Mouse (Mus musculus): ENCODE data around the gene Prr15l. TPM values are rescaled to one million over a fixed set of nuclear protein-coding genes. Genes with fewer than 3 reads are reported as not detected.

Gene Prr15l
- polyA plus RNA-seq, 1 experiment from 2014 or later, result not detected

DNA sequence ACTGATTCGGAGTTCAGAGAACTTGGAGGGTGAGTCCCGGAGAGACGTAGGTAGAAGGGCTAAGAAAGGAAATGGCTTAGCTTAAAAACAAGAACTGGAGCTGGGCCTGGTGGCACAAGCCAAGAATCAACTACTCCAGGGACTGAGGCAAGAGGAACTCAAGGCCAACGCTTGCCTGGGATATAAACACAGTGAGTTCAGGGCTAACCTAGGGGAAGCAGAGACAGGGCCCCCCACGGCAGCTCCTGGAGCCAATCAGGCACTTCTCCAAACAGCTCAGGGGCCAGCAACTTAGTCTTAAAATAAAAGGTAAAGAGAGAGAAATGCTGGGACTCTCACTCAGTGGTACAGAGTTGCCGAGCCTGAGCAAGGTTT lies 10.5 kb downstream of the Prr15l start:
- 0 out of 2 replicates have a peak, but pooled peaks cover 8% of the 10 kb centered on the region for H3K36me3 ChIP-seq
- H3K4me3 ChIP-seq, result no peak overlapping the region
- H3K27me3 ChIP-seq, result peaks cover 4% of the 10 kb centered on the region; the same call in 1 of the 2 replicates
- peaks cover 10% of the 10 kb centered on the region for H3K4me1 ChIP-seq (replicated peaks)
- no peak overlapping the region for H3K27ac ChIP-seq (replicated peaks)
- H3K9me3 ChIP-seq, result no peaks in the 10 kb centered on the region
- no peak overlapping the region for H3K4me2 ChIP-seq
- WGBS, result 83% methylated on average over 6 of the region's 6 CpGs
- no peak for ATAC-seq (ENCODE audit: low read depth)
- H3K9ac ChIP-seq, result no peak overlapping the region

DNA sequence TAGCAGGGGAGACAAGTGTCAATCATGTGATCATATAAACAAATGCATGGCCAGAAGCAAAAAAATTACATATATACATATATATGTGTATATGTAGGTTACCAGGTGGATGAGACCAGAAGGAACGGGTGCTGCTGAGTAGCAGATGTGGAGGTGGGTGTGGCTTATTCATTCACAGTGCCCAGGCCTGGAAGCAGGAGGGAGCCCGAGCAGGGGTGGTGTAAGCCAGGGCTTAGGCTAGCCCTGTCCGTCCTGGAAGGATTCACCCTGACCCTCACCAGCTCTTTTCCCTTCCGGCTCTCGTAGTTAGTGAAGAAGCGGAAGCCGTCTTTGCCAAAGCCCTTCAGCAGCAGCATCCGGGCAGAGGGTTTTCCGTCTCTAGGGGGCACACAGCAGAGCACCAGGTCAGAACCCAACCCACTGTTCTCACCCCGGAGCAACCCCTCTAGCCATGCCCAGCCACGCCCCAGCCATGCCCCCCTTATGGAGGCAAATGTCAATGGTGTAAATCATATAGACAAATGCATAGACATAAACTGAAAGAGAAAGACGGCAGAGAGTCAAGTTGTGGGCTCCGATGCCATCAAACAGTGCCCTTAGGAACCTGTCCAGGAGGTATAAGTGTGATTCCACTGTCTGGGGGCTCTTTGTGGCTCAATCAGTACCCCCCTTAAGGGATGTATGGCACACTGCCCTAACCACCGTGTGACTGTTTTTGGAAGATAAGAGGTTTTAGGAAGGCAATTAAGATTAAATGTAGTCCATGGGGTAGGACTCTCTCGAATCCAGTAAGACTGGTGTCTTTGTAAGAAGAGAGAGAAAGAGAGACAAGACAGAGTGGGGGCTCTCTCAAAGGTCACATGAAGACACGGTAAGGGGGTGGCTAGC lies 12.9 kb downstream of the Prr15l start:
- H3K9ac ChIP-seq, result no peak overlapping the region
- no peak overlapping the region for H3K4me2 ChIP-seq
- 0 out of 2 replicates have a peak, but pooled peaks cover 8% of the 10 kb centered on the region for H3K36me3 ChIP-seq
- no peaks in the 10 kb centered on the region for H3K9me3 ChIP-seq
- WGBS, result 75% methylated on average over 16 of the region's 16 CpGs
- H3K27ac ChIP-seq (replicated peaks), result no peak overlapping the region
- peaks cover 4% of the 10 kb centered on the region; the same call in 1 of the 2 replicates for H3K27me3 ChIP-seq
- H3K4me3 ChIP-seq, result no peak overlapping the region
- no peak for ATAC-seq (ENCODE audit: low read depth)
- H3K4me1 ChIP-seq (replicated peaks), result peaks cover 18% of the 10 kb centered on the region

DNA sequence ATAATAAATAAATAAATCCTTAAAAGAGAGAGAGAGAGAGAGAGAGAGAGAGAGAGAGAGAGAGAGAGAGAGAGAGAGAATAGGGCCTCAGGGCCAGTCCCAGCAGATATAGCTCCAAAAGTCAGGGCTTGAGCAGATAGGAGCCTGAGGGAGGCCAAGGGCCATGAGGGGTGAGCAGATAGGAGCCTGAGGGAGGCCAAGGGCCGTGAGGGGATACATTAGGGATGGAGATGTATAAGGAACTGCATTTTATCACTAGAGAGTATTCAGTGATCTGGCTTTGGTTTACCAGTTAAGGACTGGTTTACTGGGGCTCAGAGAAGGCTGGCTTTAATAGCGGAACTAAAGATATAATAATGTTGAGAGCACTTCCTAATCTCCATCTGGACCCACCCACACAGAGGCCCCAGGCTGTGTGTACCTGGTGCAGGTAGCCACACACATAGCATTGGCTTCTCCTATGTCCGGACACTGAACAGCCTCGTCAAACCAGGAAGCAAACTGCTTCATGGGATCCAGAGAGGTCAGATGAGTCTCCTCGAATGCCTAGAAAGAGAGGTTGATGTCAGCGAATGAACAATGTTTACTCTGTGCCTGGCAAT lies 14.2 kb downstream of the Prr15l start:
- H3K4me2 ChIP-seq, result no peak overlapping the region
- H3K9ac ChIP-seq, result no peak overlapping the region
- 0 out of 2 replicates have a peak, but pooled peaks cover 8% of the 10 kb centered on the region for H3K36me3 ChIP-seq
- H3K4me1 ChIP-seq (replicated peaks), result peaks cover 18% of the 10 kb centered on the region
- WGBS, result 77% methylated on average over 6 of the region's 6 CpGs
- no peak overlapping the region for H3K27ac ChIP-seq (replicated peaks)
- ATAC-seq (ENCODE audit: low read depth), result no peak
- H3K27me3 ChIP-seq, result peaks cover 4% of the 10 kb centered on the region; the same call in 1 of the 2 replicates
- no peaks in the 10 kb centered on the region for H3K9me3 ChIP-seq
- H3K4me3 ChIP-seq, result no peak overlapping the region

- H3K36me3 ChIP-seq, result 0 out of 2 replicates have a peak, but pooled peaks cover 8% of the 10 kb centered on the region
- no peaks in the 10 kb centered on the region for H3K9me3 ChIP-seq
- H3K4me1 ChIP-seq (replicated peaks), result peaks cover 18% of the 10 kb centered on the region
- peak; percentile 98 for ATAC-seq (ENCODE audit: low read depth)
- 0 out of 2 replicates have a peak within 1 kb of the TSS, but pooled peaks have one; percentile 11 for H3K27ac ChIP-seq (replicated peaks)
- peak within 1 kb of the TSS; percentile 85 for H3K4me2 ChIP-seq
- under 1% methylated on average over 29 of the region's 29 CpGs for WGBS
- H3K27me3 ChIP-seq, result peaks cover 4% of the 10 kb centered on the region; the same call in 1 of the 2 replicates
- H3K4me3 ChIP-seq, result peak within 1 kb of the TSS; percentile 54
- peak within 1 kb of the TSS; percentile 73 for H3K9ac ChIP-seq
These were observed 15.9 kb downstream of the Prr15l start, which contains the start of gene Pnpo for GRCm38 (mm10) chr11:96943746-96944304. TSS of gene Pnpo (minus strand) at chr11:96943986.

DNA sequence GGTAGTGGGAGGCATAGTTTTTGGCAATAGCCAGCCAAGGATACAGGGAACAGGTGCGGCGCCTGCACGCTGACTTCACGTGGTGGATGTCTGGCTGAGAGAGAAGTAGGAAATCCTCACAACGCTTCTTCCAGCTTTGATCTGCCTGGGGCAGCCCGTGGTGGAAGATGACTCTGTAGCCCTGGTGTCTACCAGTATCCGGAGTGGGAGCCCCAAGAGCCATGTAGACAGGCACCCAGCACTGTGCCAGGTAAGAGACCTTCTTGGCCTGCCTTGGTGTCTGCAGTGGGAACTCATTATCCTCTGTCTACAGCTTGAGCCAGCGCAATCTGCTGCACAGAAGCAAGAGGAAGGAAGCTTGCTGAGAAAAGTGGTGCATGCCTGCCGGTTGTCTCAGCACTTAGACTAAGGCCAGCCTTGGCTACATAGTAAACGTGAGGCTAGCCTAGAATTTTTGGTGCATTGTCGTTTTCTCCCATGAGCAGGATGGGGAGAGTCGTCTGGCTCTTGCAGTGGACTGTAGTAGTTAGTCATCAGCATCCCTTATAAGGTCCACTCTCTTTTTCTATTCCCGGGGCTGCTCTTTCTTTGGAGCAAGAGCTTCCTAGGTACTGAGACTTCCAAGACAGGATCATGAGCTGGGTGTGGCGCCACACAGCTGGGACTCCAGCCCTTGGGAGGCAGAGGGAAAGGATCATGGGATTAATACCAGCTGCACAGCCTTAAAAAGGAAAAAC lies 17.1 kb downstream of the Prr15l start:
- Histone ChIP-seq H3K9me3 (no peaks in the 10 kb centered on the region), H3K4me2 (peak overlapping the region; percentile 85), H3K4me3 (peak overlapping the region; percentile 54), H3K36me3 (peaks cover 10% of the 10 kb centered on the region), H3K27ac (replicated peaks) (no peak overlapping the region), H3K27me3 (peaks cover 4% of the 10 kb centered on the region; the same call in 1 of the 2 replicates), H3K4me1 (replicated peaks) (peaks cover 18% of the 10 kb centered on the region), H3K9ac (peak overlapping the region; percentile 73)
- WGBS, result 86% methylated on average over 14 of the region's 14 CpGs
- no peak for ATAC-seq (ENCODE audit: low read depth)

DNA sequence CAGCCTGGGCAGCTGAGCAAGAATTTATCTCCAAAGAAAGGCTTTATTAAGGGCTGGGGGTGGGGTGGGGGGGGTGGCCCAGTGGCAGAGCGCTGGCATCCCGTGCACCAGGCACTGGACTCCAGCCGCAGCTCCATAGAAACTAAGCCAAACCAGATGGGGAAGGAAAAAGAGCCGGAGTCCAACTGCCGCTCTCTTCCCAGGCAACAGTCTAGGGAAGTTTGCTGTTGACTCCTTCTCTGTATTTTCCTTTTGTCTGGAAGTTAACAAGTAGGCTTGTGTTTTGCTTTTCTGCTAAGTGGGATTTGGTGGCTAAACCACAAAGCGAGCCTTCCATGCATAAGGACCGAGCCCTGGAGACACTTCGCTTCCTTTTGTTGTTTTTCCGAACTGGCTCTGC lies 18.6 kb downstream of the Prr15l start:
- peaks cover 18% of the 10 kb centered on the region for H3K4me1 ChIP-seq (replicated peaks)
- H3K36me3 ChIP-seq, result peaks cover 25% of the 10 kb centered on the region
- H3K9ac ChIP-seq, result no peak overlapping the region
- 83% methylated on average over 9 of the region's 9 CpGs for WGBS
- H3K27ac ChIP-seq (replicated peaks), result no peak overlapping the region
- H3K27me3 ChIP-seq, result peaks cover 4% of the 10 kb centered on the region; the same call in 1 of the 2 replicates
- no peaks in the 10 kb centered on the region for H3K9me3 ChIP-seq
- no peak overlapping the region for H3K4me2 ChIP-seq
- ATAC-seq (ENCODE audit: low read depth), result no peak
- H3K4me3 ChIP-seq, result no peak overlapping the region

DNA sequence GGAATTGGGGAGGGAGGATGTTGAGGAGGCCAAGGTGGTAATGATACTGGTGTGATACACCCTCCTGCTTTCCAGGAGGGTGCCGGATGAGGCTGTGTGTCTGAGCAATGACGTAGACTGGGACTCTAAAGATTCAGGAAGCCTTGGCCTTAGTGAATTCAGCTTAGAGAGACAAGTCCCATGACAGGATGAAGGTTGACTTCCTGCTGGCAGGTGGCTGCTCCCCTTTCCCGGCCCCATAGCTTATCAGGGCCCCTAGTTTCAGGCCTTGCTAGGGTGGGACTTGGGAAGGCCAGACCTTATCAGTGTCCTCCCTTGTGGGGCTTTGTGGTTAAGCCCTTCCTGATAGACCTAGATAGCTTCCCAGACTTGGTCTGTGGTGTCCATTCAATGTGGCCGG lies 19.9 kb downstream of the Prr15l start:
- Histone ChIP-seq H3K27ac (replicated peaks) (no peak overlapping the region), H3K9ac (no peak overlapping the region), H3K4me2 (no peak overlapping the region), H3K4me3 (no peak overlapping the region), H3K36me3 (peaks cover 38% of the 10 kb centered on the region), H3K27me3 (peaks cover 1% of the 10 kb centered on the region; the same call in 1 of the 2 replicates), H3K9me3 (no peaks in the 10 kb centered on the region), H3K4me1 (replicated peaks) (peaks cover 18% of the 10 kb centered on the region)
- 95% methylated on average over 4 of the region's 4 CpGs for WGBS
- no peak for ATAC-seq (ENCODE audit: low read depth)

DNA sequence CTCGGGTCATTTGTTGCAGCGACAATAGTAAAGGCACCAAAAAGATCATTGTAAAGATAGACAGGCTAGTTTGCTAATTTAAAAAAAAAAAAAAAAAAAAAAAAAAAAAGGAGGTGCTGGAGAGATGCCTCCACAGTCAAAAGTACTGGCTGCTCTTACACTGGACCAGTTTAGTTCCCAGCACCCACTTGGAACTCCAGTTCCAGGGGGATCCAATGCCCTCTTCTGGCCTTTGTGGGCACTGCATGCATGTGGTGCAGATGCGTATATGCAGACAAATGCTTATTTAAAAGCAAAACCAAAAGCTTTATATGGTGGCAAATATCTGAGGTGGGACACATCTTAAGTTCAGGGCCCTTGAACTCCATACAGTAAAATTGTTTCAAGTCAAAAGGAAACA lies 22.9 kb downstream of the Prr15l start:
- WGBS, result 95% methylated on average over 3 of the region's 3 CpGs
- peaks cover 66% of the 10 kb centered on the region for H3K36me3 ChIP-seq
- ATAC-seq (ENCODE audit: low read depth), result no peak

DNA sequence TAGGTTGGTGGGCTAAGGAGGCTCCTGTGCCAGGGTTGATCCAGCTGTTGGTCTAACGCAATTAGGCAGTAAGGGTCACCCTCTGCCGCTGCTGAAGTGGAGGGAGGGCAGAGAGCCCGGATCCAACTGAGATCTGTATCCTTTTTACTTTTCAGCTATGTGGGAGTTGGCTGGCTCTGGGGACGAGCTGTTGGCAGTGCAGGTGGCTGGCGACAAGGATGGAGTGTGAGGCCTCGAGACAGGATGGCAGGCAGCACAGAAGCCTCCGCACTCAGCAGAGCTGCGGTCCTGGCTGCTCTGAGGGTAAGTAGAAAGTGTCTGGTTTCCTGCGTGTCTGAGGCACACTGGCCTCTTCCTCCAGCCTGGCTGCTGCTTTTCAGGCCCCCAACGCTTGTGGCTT lies 24.5 kb downstream of the Prr15l start:
- no peak for ATAC-seq (ENCODE audit: low read depth)
- H3K4me2 ChIP-seq, result no peak overlapping the region
- H3K36me3 ChIP-seq, result peaks cover 82% of the 10 kb centered on the region
- H3K27me3 ChIP-seq, result no peaks in the 10 kb centered on the region
- H3K27ac ChIP-seq (replicated peaks), result no peak overlapping the region
- H3K4me3 ChIP-seq, result no peak overlapping the region
- no peaks in the 10 kb centered on the region for H3K4me1 ChIP-seq (replicated peaks)
- no peak overlapping the region for H3K9ac ChIP-seq
- no peaks in the 10 kb centered on the region for H3K9me3 ChIP-seq
- WGBS, result 91% methylated on average over 10 of the region's 10 CpGs

More for the DNA sequence above, 22.9 kb downstream of the Prr15l start:
- Histone ChIP-seq H3K27ac (replicated peaks) (no peak overlapping the region), H3K27me3 (no peaks in the 10 kb centered on the region), H3K9me3 (no peaks in the 10 kb centered on the region), H3K4me3 (no peak overlapping the region), H3K9ac (no peak overlapping the region), H3K4me2 (no peak overlapping the region), H3K4me1 (replicated peaks) (no peaks in the 10 kb centered on the region)

- H3K36me3 ChIP-seq, result peaks cover 87% of the 10 kb centered on the region
These were observed 25.0 kb downstream of the Prr15l start for GRCm38 (mm10) chr11:96952896-96953295.

DNA sequence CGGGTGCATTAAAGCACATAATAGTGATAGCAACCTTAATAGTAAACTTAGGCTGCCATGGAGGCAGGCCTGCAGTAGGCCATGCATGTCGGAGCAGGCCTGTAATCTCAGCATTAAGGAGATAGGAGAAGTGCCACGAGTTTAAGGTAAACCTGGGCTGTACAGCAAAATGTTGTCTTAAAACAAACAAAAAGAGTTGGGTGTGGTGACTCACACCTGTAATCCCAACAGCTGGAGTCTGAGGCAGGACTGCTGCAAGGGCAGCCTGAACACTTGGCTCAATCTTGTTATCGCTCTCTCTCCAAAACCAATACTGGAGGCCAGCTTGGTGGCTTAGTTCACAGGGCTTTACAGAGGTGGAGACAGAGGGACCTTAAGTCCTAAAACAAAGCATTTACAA lies 27.2 kb downstream of the Prr15l start:
- Histone ChIP-seq H3K4me2 (no peak overlapping the region), H3K4me1 (replicated peaks) (no peaks in the 10 kb centered on the region), H3K27ac (replicated peaks) (no peak overlapping the region), H3K4me3 (no peak overlapping the region), H3K9ac (no peak overlapping the region), H3K9me3 (no peaks in the 10 kb centered on the region), H3K27me3 (no peaks in the 10 kb centered on the region), H3K36me3 (peaks cover 93% of the 10 kb centered on the region)
- 91% methylated on average over 4 of the region's 4 CpGs for WGBS
- ATAC-seq (ENCODE audit: low read depth), result no peak

More at GRCm38 (mm10) chr11:96952896-96953295, 25.0 kb downstream of the Prr15l start:
- H3K9ac ChIP-seq, result no peak overlapping the region
- 83% methylated on average over 6 of the region's 6 CpGs for WGBS
- H3K4me1 ChIP-seq (replicated peaks), result no peaks in the 10 kb centered on the region
- H3K9me3 ChIP-seq, result no peaks in the 10 kb centered on the region
- no peak overlapping the region for H3K4me3 ChIP-seq
- H3K4me2 ChIP-seq, result no peak overlapping the region
- no peak overlapping the region for H3K27ac ChIP-seq (replicated peaks)
- no peaks in the 10 kb centered on the region for H3K27me3 ChIP-seq
- ATAC-seq (ENCODE audit: low read depth), result no peak
